Mouse (Mus musculus) bone marrow macrophage, adult 2 months (primary cell): Measurements from ENCODE around the gene Dnmbp.

ENCODE experiments used
- CTCF ChIP-seq: IDR thresholded peaks from 2 replicates; pipeline ENCODE4 v1.5.1; 2012; ENCODE audit warnings: low read depth, mild to moderate bottlenecking, low read length, moderate library complexity
- POLR2A ChIP-seq: IDR thresholded peaks from 2 replicates; pipeline ENCODE4 v1.6.1; 2012; ENCODE audit warnings: mild to moderate bottlenecking, low read depth, low read length, borderline replicate concordance

DNA sequence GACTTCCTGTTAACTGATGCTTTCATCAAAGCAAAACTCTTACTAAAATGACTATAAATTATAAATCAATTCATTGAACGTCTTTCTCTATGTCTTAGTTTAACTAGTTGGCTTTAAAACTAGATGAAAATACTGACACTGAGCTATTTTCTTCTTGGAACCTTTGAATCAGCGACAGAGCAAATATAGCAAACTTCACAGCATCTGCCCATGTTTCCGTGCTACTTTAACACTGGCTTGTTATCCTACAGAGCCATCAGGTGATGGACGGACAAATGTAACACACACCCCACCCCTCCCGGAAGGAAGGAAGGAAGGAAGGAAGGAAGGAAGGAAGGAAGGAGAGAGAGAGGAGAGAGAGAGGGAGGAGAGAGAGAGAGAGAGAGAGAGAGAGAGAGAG, 12.0 kb downstream of the Dnmbp start:
- TF ChIP-seq CTCF (no peak), POLR2A (no peak)
